Mouse (Mus musculus): ENCODE measurements around the gene Pex14.

Gene Pex14

GRCm38 (mm10) chr4:148985541-148986476 lies 113.9 kb downstream of the Pex14 start:
- no peak for DNase-seq (ENCODE audit: low read depth, low spot score)

GRCm38 (mm10) chr4:148984701-148985540 lies 114.8 kb downstream of the Pex14 start:
- DNase-seq (ENCODE audit: low read depth, low spot score) = no peak

GRCm38 (mm10) chr4:148982274-148982673 lies 117.4 kb downstream of the Pex14 start:
- DNase-seq (ENCODE audit: low read depth, low spot score) = no peak

GRCm38 (mm10) chr4:148979837-148980236 lies 119.8 kb downstream of the Pex14 start:
- no peak for DNase-seq (ENCODE audit: low read depth, low spot score)

DNA sequence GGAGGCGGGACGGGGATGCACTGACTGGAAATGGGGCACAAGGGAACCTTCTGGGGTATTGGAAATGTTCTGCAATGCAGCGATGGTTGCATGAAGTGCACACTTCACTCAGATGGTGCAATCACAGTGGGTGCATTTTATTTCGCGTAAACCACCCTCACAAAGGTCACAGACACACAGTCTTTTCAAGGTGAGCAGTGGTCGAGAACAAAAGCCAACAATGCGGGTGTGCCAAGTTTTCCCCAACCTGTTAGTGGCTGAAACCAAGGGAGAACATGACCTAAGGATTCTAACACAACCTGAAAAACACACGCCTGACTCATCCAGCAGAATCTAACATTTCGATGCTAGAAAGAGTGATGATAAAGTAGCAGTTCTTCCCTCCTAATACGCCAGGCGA lies 120.8 kb downstream of the Pex14 start:
- DNase-seq (ENCODE audit: low read depth, low spot score) = no peak

- DNase-seq (ENCODE audit: low read depth, low spot score) = no peak
Observed at GRCm38 (mm10) chr4:148978221-148978855, 121.3 kb downstream of the Pex14 start.

DNA sequence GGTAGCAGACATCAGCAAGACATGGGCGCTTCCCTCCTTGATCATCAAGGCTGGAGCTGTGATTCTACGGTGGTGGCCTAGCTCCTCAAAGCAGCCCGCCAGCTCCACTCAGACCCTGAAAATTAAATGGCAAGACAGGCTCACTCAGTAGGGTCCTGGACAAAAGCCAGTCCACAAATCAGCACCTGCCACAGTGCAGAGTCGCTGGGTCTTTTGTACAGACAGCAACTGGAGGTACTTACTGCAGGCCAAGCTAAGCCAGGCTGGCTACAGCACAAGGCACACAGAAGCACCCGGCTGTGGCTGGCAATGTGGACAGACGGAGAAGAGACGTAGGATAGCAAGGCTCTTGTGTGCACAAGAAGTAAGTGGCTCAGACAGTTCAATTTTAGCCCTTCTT lies 124.8 kb downstream of the Pex14 start:
- DNase-seq (ENCODE audit: low read depth, low spot score) = no peak

GRCm38 (mm10) chr4:148973387-148973786 lies 126.3 kb downstream of the Pex14 start:
- DNase-seq (ENCODE audit: low read depth, low spot score) = no peak

- DNase-seq (ENCODE audit: low read depth, low spot score) = no peak
Observed at GRCm38 (mm10) chr4:148972707-148973106, 127.0 kb downstream of the Pex14 start.

- no peak for DNase-seq (ENCODE audit: low read depth, low spot score)
Observed at GRCm38 (mm10) chr4:148971613-148972242, 127.9 kb downstream of the Pex14 start.

GRCm38 (mm10) chr4:148970742-148971141 lies 128.9 kb downstream of the Pex14 start:
- DNase-seq (ENCODE audit: low read depth, low spot score) = no peak

DNA sequence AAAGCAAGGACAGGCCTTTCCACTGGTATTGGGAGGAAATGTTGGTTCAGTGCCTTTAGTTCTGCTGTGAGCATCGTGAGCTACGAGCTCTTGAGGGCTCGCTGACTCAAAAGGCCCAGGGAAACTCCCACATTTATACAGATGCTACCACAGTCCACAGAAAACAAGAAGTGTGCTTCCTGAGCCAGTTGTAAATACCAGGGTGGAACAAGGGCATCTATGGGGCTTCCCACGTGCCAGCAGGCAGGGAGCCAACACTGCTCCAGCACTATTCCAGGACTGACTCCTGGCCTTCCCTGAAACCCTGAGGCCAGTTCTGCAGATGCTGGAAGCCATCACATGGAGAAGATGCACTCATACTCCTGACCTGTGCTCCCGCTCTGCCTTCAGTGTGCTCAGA lies 130.1 kb downstream of the Pex14 start:
- peak; percentile 51 for DNase-seq (ENCODE audit: low read depth, low spot score)

DNA sequence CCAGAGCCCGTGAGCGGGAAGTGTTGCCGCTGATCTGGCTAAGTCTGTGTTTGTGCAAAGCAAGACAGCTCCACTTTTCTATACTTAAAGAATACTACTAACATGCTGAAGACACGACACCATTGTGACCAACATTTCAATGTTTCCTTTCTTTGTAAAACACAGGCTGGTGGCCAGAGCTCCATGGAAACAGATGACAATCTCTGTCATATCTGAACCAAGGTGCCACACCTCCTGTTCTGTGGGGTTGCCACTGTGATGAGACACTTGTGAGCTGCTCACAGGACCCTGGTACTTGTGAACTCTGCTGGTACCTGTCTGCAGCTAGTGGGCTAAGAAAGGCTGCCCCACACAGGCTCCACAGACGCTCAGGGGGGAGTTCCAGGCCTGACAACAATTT lies 130.8 kb downstream of the Pex14 start:
- no peak for DNase-seq (ENCODE audit: low read depth, low spot score)

GRCm38 (mm10) chr4:148966132-148966531 lies 133.5 kb downstream of the Pex14 start:
- no peak for DNase-seq (ENCODE audit: low read depth, low spot score)

- no peak for DNase-seq (ENCODE audit: low read depth, low spot score)
Observed at GRCm38 (mm10) chr4:148964541-148965310, 134.9 kb downstream of the Pex14 start.

- no peak for DNase-seq (ENCODE audit: low read depth, low spot score)
Observed at GRCm38 (mm10) chr4:148962096-148962495, 137.6 kb downstream of the Pex14 start.

DNA sequence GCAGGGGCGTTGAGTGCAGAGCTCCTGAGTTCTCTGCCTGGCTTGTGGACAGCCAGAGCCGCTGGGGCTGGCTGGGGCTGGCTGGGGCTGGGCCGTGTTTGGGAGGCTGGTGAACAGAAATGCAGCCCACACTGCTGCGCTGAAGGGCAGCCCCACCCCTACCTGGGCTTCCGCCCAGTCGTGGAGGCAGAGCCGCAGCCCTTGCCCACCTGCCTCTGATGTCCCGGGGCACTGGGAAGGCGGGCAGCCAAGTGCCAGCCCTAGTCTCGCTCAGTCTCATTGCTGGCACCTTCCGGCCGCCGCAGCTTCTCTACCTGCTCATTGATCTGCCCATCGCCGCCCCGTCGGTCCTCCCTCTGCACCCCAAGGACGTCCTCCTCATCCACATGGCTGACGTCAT lies 138.6 kb downstream of the Pex14 start:
- no peak for DNase-seq (ENCODE audit: low read depth, low spot score)

DNA sequence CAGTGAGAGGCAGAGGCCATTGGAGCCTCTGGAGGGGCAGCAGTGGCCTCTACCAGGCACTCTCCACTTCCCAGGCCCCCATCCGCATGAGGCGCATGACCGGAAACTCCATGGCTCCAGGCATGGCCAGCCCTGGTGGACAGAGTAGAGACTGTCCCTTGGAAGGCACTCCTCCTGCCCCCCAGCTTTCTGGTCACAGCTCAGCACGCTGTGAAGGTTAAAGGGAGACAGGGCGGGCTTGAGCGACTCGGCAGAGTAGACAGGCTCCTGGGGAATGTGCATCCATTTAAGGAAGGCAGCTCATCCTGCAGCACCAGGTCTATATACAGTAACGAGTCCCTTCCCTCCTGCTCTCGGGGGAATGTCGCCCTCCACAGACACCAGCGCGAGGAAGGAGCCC lies 139.7 kb downstream of the Pex14 start:
- no peak for DNase-seq (ENCODE audit: low read depth, low spot score)

- no peak for DNase-seq (ENCODE audit: low read depth, low spot score)
Observed at GRCm38 (mm10) chr4:148955131-148955813, 144.4 kb downstream of the Pex14 start.

Data from A20 (cell line).